Mouse (Mus musculus) kidney, postnatal 36 days (tissue): ENCODE measurements around the gene Nectin1.

Source experiments
- DNase-seq, 2 experiments: peaks; one replicate each; pipeline ENCODE4 v3.0.0; 2021 to 2022; ENCODE audit warnings: mixed read lengths in 2 of 2

The Nectin1 gene

GRCm38 (mm10) chr9:43808546-43808945 is 64.8 kb downstream of the Nectin1 start:
- DNase-seq, result peak; percentile 39 to 64

- DNase-seq, result no peak
These were observed 69.4 kb downstream of the Nectin1 start for GRCm38 (mm10) chr9:43813156-43813555.

GRCm38 (mm10) chr9:43822206-43822605 is 78.4 kb downstream of the Nectin1 start:
- no peak for DNase-seq

DNA sequence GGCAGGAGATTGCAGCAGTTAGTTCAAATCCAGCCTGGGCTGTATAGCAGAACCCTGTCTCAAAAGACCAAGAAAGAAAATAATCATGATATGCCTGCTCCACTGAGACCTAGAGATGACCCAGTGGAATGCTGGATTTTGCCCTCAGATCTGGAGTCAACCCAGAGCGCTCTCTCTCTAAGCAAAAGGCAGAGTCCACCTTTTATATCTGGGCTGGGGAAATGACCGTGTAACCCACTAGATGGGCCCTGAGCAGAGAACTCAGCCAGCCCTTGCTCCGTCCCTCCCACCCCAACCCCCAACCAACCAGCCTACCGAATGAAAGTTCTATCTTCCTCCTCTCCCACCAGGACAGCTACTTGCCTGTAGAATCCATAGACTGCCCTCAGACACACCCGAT is 81.4 kb downstream of the Nectin1 start:
- DNase-seq, result peak; percentile 40 to 58

DNA sequence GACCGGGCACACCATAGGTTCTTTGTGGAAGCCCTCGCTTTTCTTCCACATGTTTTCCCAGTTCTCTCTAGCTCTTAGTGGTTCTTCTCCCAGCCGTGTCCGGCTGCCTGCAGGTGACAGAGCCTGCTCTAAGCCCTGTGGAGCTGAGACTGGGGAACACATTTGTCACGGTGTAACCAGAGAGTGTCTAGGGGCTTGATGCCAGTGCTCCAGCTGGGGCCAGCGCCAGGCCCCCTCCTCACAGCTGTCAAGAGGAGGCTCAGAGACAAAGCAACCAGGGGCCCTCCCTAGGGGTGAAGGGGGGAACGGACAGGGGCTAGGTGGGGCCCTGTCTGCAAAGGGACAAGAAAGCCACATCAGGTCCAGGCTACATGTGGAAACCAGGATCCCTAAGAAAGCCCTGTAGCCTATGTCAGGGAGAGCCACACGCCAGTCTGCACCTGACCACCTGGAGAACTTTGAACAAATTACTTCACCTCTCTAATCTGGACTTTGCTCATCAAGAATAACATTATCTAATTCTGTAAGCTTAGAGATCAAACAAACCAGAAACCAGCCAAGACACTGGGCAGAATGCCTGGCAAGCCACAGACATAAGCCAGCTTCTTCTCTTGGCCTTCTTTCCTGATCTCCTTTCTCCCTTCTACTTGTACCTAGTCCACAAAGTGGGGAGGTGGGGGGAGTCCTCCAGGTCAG is 82.9 kb downstream of the Nectin1 start:
- DNase-seq, result peak; percentile 19 to 53

GRCm38 (mm10) chr9:43827593-43827992 is 83.8 kb downstream of the Nectin1 start:
- peak; percentile 48 to 83 for DNase-seq

DNA sequence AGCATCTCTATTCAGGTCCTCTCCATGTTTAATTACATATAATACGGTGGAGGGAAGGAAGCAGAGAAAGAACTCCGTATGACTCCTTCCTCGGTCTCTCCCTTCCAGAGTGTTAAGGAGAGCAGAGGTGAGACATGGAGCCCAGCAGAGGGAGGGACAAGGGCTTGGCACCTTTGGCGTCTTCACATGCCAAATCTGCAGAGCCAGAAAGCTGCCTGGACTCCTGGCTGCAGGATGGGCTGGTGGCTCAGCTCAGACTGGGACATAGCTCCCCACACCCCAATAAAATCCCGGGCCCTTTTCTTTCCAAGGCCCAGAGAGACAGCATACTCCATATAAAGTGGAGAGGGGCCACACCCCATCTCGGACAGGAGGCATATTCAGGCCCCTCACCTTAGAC is 85.2 kb downstream of the Nectin1 start:
- DNase-seq, result no peak

GRCm38 (mm10) chr9:43833232-43833631 is 89.4 kb downstream of the Nectin1 start:
- DNase-seq, result no peak

GRCm38 (mm10) chr9:43834283-43834682 is 90.5 kb downstream of the Nectin1 start:
- DNase-seq, result no peak

DNA sequence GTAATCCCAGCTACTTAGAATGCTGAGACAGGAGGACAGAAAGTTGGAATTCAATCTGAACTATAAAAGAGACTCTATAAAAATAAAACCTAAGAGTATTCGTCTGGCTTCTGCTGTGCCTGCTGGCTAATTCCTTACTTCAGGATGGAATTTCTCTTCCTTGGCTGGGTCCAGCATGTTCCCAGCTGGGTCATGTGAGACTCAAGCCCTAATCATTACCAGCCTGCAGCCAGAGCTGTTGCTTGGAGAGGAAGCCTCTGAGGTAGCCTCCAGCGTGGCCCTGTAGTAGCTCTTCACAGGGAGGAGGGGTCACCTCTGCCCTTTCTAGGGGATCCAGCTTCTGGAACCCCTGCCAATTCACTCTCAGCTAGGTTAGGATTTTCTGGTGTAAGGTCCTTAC is 94.8 kb downstream of the Nectin1 start:
- no peak for DNase-seq

GRCm38 (mm10) chr9:43842921-43843577 is 99.3 kb downstream of the Nectin1 start:
- DNase-seq, result no peak

- DNase-seq, result no peak
These were observed 99.9 kb downstream of the Nectin1 start for GRCm38 (mm10) chr9:43843711-43844127.

GRCm38 (mm10) chr9:43845660-43846455 is 102.1 kb downstream of the Nectin1 start:
- DNase-seq, result peak; percentile 31 to 70

- no peak for DNase-seq
These were observed 104.1 kb downstream of the Nectin1 start for GRCm38 (mm10) chr9:43847861-43848260.

- no peak for DNase-seq
These were observed 106.5 kb downstream of the Nectin1 start for GRCm38 (mm10) chr9:43850281-43850680.

DNA sequence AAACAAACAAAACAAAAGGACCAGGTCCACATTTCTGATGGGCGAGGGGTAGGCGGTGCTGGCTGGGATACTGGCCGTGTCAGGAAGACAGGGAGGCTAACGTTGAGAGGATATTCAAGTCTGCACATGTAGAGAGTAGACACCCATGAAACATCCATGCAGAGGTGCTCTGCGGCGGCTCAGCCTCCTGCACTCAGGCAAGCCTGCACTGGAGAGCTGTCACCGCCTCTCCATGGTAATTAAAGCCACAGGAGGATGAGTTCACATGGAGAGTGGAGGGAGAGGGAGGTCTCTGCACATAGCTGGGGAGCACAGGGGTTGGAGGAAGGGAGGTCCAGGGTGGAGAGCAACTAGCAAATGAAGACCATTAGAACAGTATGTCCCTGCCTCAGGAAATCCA is 107.4 kb downstream of the Nectin1 start:
- DNase-seq, result no peak

DNA sequence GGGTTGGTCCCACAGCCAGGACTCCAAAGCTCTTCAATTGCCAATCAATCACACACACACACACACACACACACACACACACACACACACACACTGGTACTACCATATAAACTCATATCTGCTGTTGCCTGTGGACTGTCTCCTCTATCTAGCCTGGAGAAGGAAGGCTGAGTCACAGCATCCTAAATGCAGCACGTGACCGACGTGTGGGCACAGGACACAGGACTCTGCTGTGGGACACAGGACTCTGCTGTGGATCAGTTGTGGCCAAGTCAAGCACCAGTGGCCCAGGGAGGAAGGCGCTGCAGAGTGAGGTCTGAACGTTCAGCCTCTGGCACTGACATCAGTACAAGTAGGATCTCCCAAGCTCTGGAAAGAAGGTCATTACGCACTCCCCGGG is 112.1 kb downstream of the Nectin1 start:
- DNase-seq, result no peak
